Mouse (Mus musculus) E14TG2a.4 (cell line): ENCODE results near the gene Eef2.
A peak's percentile ranks its signal among the peaks of the same experiment; 100 is the strongest.

Experiments used
- H3K27me3 ChIP-seq: 2 replicates; pipeline ENCODE4 v1.6.1; 2014; ENCODE audit warnings: low read length, control low read depth; ENCODE audit not compliant: insufficient read depth
- H3K36me3 ChIP-seq: 2 replicates; pipeline ENCODE4 v1.6.1; 2014; ENCODE audit warnings: low read length, control low read depth; ENCODE audit not compliant: insufficient read depth
- H3K4me1 ChIP-seq: replicated peaks from 2 replicates; pipeline ENCODE4 v1.6.1; 2014; ENCODE audit warnings: low read depth, low read length, control low read depth
- H3K4me3 ChIP-seq: replicated peaks from 2 replicates; pipeline ENCODE4 v1.5.1; 2014; ENCODE audit warnings: mild to moderate bottlenecking, low read length
- H3K9me3 ChIP-seq: 2 replicates; pipeline ENCODE4 v1.6.1; 2014; ENCODE audit warnings: low read length, control low read depth
- CTCF ChIP-seq: conservative IDR thresholded peaks from 2 replicates; pipeline ENCODE4 v1.5.1; 2014; ENCODE audit warnings: low read length
- NANOG ChIP-seq: IDR thresholded peaks from 2 replicates; pipeline ENCODE4 v1.6.1; 2014; ENCODE audit warnings: borderline replicate concordance, low read length, mixed read lengths
- POU5F1 ChIP-seq: IDR thresholded peaks from 2 replicates; pipeline ENCODE4 v1.6.1; 2014; ENCODE audit warnings: low read length, borderline replicate concordance

Eef2 gene

DNA sequence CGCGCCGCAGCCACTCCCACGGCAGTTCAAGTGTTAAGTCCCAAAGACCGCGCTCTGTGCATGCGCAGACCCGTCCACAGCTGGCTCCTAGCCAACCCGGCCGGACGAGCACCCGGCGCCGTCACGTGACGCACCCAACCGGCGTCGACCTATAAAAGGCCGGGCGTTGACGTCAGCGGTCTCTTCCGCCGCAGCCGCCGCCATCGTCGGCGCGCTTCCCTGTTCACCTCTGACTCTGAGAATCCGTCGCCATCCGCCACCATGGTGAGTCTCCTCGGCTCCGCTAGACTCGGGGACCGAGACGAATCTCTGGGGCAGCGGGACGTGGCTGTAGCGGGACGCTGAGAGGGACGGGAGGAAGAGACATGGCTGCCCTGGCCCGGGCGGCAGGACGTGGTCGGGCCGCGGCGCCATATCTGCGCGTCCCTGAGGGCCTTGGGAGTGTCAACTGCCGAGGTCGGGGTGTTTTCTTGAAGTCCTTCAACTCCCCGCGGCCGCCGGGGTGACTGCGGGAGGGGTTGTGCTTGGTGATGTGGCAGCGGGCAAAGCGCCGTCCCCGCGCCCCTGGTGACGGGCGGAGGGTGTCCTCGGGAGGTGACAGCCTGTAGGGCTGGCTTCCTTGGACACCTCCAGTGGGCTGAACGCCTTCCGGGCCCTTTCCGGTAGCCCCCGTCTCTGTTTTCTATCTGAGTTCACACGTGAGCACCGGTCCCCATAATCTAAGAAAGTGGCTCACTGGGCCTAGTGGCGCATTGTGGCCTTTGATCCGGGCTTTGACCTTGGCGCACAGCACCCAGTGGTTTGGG is at the start of gene Eef2:
Gene Eef2, plus strand, starts transcription at position 166 of the 806 bp plus-strand sequence.
- Histone ChIP-seq H3K36me3 (peaks cover 51% of the 10 kb centered on the region), H3K4me3 (peak within 1 kb of the TSS; percentile 99), H3K9me3 (no peaks in the 10 kb centered on the region), H3K4me1 (peaks cover 73% of the 10 kb centered on the region), H3K27me3 (no peaks in the 10 kb centered on the region)
- TF ChIP-seq NANOG (no peak), CTCF (no peak), POU5F1 (no peak)

DNA sequence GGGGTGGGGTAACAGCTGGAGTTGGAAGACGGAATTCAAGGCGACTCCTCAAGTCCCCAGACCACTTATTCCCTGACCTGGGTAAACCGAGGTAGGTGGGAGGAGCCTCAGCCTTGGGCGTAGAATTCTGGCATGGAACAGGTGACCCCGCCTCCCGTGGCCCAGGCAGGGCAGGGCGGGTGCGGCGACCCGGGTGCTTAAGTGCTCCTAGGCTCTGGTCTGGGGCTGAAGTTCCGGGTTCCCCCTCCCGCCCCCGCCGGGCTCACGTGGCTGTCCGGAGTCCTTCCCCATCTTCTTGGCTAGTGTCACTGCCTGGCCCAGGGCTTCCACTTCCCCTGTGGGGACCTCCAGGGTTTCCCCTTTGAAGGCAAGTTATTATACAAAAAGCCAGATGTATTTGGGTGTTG is 42.2 kb upstream of the Eef2 start:
- H3K4me3 ChIP-seq: peak overlapping the region; percentile 97
- TF ChIP-seq NANOG: no peak
- no peak for TF ChIP-seq CTCF
- no peak for TF ChIP-seq POU5F1
- peaks cover 57% of the 10 kb centered on the region for H3K4me1 ChIP-seq

DNA sequence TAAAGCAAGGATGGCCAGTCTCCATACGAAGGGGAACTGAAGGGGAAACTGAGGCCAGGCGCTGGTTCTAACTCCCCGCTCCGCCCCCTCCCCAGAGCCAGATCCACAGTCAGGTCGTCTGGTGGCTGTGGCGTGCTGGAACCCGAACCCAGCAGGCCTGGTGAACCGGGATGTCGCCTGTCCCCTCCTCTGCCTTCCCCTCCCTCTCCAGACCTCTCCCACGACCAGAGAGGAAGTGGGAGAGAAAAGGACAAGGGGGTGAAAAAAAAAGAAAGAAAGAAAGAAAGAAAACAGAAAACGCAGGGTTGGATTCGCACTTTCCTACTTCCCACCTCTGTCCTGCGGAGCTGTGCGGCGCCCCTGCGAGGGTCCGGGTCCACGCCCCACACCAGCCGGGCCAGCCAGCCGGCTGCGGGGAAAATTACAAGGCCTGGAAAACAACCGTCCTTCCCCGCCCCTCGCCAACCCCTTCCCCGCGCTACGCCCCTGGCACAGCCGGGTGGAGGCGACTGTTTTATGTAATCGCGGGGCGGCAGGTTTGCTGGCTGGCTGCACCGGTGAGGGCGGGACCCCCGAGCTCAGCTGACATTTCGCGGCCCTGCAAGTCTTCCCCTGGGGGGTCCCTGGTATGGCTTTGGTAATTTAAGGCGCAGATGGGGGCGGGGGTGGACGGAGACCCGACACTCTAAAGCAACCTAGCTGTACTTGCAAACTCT is 41.3 kb upstream of the Eef2 start, which contains the start of gene Zbtb7a:
Gene Zbtb7a, plus strand, starts transcription at position 255 of the 716 bp plus-strand sequence.
- Histone ChIP-seq H3K4me1 (peaks cover 58% of the 10 kb centered on the region), H3K4me3 (peak within 1 kb of the TSS; percentile 97), H3K9me3 (no peaks in the 10 kb centered on the region), H3K27me3 (peaks cover 5% of the 10 kb centered on the region; the same call in 1 of the 2 replicates), H3K36me3 (no peaks in the 10 kb centered on the region)
- TF ChIP-seq POU5F1: no peak
- no peak for TF ChIP-seq NANOG
- no peak for TF ChIP-seq CTCF

More for the DNA sequence above, 42.2 kb upstream of the Eef2 start:
- Histone ChIP-seq H3K27me3 (peaks cover 5% of the 10 kb centered on the region; the same call in 1 of the 2 replicates), H3K9me3 (no peaks in the 10 kb centered on the region), H3K36me3 (no peaks in the 10 kb centered on the region)

DNA sequence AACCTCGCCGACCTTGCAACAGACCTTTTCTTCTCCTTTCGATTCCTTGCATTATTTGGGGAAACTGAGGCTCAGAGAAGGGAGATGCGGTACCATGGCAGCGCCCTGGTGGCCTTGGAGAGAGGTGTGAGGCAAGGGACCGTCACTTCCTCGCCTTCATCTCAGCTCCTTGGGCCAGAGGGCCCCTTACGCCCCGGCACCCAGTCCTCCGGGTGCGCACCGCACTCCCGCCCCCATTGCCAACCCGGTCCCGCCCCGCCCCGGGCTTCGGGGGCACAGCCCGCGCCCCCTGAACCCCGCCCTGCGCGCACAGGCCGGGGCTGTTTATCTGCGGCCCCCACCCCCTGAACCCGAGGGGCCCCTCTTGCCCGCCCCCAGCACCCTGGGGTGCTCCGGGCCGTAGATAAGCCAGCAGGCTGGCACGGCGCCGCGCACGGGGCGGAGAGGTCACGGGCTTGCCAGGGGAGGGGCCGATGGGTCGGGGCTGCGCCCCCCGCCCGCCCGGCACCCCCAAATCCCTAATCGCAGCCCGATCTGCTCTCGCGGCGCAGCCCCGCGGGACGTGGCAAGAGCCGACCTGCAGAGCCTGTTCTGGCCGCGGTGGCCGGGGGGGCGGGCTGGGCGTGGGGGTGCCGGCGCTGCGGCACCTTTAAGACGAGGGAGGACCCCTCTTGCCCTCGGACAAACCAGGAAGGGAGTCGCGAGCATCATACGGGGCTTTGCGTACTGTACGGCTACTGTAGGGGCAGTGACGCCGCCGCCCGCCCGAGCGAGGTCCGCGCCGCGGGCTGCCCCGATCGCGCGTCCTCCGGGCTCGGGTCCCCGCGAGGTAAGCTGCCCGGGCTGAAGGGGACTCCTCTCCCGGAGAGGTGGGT is 40.4 kb upstream of the Eef2 start:
- Histone ChIP-seq H3K27me3 (peaks cover 5% of the 10 kb centered on the region; the same call in 1 of the 2 replicates), H3K36me3 (no peaks in the 10 kb centered on the region), H3K4me1 (peaks cover 58% of the 10 kb centered on the region), H3K9me3 (no peaks in the 10 kb centered on the region), H3K4me3 (peak overlapping the region; percentile 97)
- TF ChIP-seq NANOG: no peak
- no peak for TF ChIP-seq CTCF
- no peak for TF ChIP-seq POU5F1

DNA sequence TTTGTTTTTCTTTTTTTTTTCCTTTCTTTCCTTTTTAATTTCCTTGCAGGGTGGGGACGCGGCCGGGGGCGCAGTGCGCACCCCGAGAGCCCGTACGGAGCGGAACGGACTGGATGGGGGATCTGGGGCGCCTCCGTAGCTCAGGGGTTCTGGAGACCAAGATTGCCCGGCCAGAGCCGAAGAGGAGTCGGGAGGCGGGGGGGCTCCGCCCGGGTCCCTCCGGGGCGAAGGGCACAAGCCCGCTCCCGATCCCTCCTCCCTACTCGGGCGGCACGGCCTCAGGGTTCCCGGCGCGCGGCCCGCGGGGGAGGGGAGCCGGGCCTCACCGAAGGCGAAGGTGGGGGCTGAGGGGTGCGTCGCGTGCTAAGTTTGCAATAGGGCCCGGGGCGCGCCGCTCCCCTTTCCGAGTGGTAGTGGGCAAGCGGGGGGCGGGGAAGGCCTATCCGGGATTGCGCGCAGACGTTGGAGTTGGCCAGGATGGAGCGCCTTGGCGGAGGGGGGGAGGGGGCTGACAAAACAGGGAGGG is 39.7 kb upstream of the Eef2 start:
- TF ChIP-seq POU5F1: no peak
- no peak for TF ChIP-seq NANOG
- TF ChIP-seq CTCF: no peak
- H3K36me3 ChIP-seq: no peaks in the 10 kb centered on the region
- H3K9me3 ChIP-seq: no peaks in the 10 kb centered on the region
- peaks cover 60% of the 10 kb centered on the region for H3K4me1 ChIP-seq
- peaks cover 5% of the 10 kb centered on the region; the same call in 1 of the 2 replicates for H3K27me3 ChIP-seq
- H3K4me3 ChIP-seq: peak overlapping the region; percentile 97

DNA sequence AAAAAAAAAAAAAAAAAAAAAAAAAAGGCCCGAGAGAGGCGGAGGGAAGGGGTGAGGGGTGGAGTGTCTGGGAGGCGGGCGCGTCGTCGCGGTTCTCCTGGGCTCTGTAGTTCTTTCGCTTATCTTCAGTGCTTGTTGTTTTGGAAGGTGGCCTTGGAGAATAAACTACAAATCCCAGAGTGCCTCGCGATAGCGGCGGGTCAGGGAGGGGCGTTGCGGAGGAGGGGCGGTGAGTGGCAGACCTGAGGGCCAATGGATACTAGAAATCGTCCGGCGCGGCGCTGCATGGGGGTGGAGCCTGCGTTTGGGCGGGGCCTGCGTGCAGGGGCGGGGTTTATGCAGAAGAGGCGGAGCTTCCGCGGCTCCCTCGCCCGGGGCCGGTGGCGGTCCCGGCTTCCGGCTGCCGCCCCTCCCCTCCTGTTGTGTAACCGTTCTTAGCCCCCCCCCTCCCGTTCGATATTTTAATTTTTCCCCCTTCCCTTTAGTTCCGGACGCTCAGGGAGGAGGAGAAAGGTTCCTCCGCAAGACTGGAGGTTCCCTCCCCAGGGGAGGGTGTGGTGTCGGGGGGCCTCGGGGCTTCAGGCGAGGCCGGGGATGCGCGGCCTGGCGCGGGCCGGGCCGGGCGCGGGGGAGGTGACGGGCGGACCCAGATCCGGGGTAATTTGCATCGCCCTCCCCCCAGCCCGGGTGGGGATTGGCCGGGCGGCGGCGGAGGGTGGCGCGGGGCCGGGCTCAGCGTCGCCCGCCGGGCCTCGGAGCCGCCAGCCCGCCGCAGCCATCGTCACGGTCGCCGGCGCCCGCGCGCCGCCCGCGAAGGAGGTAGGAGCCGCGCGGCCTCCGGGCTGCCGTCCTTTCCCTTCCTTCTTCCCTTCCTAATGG is 38.9 kb upstream of the Eef2 start:
- Histone ChIP-seq H3K4me3 (peak overlapping the region; percentile 97), H3K36me3 (peaks cover 2% of the 10 kb centered on the region), H3K27me3 (peaks cover 5% of the 10 kb centered on the region; the same call in 1 of the 2 replicates), H3K9me3 (no peaks in the 10 kb centered on the region), H3K4me1 (peaks cover 62% of the 10 kb centered on the region)
- TF ChIP-seq NANOG: no peak
- TF ChIP-seq CTCF: no peak
- TF ChIP-seq POU5F1: no peak

DNA sequence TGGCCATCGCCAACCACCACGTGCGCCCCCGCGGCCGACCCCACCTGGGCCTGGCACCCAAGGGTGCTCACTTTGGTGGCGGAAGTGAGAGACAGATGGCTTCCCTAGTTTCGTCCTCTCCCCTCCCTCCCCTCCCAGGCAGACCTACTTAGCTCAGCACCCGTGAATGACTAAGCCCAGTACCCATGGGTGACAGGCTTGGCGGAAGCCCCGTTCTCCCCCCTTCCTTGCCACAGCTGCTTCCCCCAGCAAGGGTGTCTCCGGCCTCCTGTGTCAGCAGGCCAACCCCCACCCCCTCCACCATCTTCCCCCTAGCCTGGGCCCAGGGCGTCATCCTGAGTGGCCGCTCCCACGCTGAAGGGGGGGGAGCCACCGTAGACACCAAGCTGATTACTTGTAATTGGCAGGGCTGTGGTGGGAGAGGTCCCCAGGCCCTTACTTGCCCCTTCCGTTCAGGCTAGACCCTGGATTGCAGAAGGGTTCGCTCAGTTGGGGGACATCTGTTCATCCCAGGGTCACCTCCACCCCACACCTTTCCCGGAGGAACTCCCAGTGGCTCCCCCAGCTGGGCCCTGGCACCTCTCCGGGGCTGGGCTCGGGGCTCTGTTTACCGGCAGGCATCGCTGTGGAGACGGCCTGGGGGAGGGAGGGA is 38.2 kb upstream of the Eef2 start:
- peaks cover 5% of the 10 kb centered on the region; the same call in 1 of the 2 replicates for H3K27me3 ChIP-seq
- H3K36me3 ChIP-seq: peaks cover 5% of the 10 kb centered on the region
- no peaks in the 10 kb centered on the region for H3K9me3 ChIP-seq
- TF ChIP-seq POU5F1: no peak
- no peak for TF ChIP-seq NANOG
- no peak for TF ChIP-seq CTCF
- peaks cover 66% of the 10 kb centered on the region for H3K4me1 ChIP-seq
- H3K4me3 ChIP-seq: peak overlapping the region; percentile 92
